Mouse (Mus musculus) monocyte, adult 2 months (primary cell): ENCODE results near the gene Nxph3.
"Not testable (repeated sequence)": the region's sequence is repeated elsewhere in the genome, so short reads cannot be mapped to it uniquely, and the experiment has no call there.

Experiments
- DNase-seq, 2 experiments: peaks; one replicate each; pipeline ENCODE4 v3.0.0; 2022; ENCODE audit warnings: low spot score in 2 of 2, low read depth in 1 of 2

Gene Nxph3

DNA sequence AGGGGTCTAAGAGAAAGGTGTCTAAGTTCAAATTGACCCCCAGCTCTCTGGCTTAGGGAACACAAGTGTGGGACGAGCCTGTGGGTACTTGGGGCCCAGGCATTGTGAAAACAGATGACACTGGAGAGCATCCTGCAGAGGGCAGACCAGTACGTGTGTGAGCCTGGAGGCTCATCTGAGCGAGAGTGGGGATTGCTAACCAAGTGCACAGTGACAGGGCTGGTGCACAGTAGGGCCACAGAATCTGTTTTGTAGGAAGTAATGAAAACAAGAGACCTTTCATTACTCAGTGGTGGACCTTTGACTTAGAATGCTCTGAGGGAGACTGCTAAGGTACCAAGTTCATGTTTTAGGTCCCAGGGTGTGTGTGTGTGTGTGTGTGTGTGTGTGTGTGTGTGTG is 5.6 kb upstream of the Nxph3 start:
- DNase-seq, result no peak

DNA sequence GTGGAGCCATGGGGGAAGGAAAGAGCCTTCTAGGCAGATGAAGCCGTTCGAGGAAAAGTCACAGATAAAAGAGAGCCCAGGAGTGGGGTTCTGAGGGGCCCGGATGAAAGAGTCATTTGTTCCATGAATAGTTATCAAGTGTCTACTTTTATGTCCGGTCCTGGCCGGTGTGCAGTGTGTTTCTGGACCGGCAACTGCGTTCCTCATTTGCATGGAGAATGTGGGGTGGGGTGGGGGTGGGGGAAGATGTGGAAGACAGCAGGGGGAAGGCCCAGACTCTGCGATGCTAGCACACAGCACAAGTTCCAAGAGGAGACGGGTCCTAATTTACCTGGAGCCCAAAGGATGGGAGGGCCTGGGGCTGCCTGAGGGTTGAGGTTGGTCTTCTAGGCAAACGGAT is 4.9 kb upstream of the Nxph3 start:
- DNase-seq, result no peak

DNA sequence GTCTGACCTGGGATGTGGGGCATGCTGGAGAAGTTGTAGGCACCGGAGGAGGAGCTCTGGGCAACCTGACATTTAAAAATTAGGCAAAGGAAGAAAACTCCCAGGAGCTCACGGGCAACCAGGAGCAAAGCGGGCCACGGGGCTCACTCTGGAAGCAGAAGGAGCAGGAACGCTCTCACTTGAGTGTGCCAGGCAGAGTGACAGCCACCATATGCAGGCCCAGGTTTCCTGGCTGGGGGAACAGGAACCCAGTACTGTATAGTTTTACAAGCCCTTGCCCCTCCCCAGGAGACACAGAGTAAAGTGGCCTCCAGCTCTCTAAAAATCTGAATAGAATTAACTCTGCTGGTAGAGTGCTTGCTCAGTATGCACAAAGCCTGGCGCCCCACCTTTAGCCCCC is 2.8 kb upstream of the Nxph3 start:
- no peak for DNase-seq

DNA sequence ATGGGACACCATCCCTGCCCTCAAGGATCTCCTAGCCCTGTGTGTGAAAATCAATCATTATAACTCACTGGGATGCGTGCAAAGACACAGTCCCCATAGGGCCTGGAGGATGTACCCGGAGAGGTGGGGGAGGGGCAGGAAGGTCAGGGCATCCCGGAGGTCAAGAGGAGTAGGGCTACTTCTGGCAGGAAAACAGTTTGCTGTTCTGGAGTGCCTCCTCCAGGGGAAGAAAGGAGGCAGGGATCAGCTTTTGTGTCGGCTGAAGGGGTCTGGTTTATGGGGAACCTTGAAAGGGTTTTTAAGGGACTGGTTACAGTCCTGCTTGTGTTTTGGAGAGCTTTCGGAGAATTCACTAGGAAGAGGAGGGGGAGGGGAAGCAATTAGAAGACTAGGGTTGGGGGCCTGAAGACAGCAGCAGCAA is 2.1 kb upstream of the Nxph3 start:
- no peak for DNase-seq

DNA sequence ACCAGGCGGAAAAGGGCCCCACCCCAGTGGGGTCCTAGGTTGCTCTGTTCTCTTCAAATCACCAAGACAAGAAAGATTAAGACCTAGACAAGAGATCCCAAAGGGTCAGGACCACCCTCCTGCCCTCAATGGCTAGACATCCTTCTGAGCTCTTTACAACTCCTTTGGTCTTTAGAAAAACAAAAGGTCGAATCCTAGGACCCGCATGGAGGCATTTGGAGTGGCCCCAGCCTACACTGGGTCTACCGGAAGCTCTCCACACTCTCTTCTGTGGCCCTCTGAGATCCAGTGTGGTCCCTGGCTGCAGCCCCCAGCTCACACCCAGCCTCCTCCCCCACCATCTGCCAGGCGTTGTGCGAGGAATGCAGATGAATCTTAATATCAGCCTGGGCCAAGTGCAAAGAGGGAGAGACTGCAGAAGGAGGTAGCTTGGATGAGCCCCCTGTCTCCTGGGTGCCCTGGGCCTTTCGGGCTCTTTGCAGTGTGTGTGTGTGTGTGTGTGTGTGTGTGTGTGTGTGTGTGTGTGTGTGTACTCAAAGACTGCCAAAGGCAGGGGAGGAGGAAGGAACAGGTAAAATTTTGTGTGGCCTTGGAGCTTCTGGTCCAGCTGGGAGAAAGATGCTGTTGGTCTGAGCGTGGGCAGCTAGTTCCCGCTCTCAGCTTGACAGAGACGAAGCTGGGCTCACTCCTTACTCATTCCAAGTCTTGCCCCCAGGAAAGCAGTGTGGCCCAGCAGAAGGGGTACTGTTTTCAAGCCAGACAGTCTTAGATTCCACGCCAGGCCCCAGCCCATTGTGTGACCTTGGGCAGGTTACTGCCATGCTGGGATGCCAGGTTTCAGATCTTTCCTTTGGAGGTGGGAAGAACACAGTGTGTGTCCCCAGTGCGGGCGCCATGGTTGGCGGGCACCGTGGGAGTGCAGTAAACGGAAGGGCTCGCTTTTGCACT is 1.3 kb upstream of the Nxph3 start:
- DNase-seq, result no peak

DNA sequence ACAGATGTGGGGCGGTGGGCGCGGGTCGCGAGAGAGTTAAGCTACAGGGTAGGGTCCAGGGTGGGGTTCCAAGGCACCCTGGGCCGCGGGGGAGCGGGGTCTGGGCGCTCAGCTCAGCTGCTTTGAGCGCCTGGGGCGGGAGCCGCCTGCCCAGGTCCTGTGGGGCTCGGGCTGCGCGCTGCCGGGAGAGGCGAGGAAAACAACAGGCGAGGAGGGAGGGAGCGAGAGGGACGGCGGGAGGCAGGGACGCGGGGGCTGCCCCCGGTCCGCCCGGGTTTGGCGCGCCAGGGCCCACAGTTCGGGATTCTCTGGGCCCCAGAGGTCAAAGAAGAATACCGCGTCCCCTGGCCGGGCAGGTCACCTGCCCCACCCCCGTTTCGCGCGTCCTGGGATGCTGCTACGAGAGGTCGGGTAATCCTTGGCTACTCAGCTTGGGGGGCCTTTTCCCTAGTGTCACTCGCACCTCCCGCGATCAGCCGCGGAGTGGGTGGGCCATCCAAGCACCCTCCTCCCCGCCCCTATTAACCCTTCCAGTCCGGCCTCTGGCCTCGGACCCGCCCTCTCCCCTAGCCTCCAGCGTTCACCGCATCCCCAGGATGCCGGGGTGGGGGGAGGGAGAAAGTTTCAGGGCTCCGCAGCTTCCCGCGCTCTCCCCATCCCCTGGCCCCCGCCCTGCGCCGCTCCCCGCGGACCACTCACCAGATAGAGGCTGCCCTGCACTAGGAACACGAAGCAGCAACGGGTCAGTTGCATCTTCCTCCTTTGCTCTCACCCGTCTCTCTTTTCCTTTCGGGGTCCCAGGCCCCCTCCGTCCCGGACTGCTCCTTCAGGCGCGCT is 691 bp downstream of the Nxph3 start:
- DNase-seq, result no peak

DNA sequence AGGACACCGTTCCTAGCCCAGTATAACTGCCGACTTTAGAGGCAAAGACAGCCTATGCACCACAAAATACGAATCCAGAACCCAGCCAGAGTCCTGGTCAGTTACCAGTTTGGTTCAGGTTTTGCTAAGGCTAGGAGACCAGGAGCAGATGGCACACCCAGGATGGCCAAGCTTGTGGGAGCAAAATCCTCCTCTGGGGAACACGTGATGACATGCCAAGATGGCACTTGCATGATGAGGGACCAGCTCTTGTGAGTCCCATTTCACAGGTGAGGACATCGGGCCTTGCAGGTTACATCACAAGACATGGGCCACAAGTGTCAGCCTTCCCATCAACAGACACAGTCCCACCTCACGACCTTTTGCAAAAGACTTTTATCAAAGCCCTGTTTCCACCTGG is 2.0 kb downstream of the Nxph3 start:
- DNase-seq, result no peak

DNA sequence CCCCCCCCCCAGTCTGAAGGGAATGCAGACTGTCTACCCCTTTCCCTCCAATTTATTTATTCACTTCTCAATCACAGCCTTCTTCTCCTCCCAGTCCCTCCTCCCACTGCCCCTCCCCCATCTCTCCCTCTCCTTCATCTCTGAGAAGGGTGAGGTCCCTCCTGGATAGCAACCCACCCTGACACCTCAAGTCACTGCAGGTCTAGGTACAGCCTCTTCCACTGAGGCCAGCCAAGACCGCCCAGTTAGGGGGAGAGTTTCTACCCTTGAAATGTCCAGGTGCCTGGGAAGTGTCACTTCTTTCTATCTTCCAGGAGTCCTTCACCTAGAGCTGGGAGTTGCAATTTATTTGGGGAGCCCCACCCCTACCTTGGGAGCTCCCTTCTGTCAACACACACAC is 2.5 kb downstream of the Nxph3 start:
- no peak for DNase-seq

DNA sequence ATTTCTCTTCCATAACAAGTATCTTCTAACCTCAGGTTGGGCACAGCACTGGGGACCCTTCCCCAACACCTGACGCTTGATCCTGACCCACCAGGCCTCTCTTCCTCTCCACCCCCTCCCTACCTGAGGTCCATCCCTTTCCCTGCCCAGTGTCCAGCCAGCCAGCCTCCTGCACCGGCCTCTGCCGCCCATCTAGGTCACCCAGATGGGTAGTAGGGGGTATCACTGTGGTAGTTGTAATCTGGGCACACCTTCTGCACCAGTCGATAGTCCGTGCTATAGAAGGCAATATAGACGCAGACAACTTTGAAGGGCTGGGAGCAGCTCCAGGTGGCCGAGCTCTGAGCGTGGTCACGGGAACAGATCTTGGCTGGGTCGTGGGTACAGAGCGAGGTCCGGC is 3.7 kb downstream of the Nxph3 start:
- no peak for DNase-seq

DNA sequence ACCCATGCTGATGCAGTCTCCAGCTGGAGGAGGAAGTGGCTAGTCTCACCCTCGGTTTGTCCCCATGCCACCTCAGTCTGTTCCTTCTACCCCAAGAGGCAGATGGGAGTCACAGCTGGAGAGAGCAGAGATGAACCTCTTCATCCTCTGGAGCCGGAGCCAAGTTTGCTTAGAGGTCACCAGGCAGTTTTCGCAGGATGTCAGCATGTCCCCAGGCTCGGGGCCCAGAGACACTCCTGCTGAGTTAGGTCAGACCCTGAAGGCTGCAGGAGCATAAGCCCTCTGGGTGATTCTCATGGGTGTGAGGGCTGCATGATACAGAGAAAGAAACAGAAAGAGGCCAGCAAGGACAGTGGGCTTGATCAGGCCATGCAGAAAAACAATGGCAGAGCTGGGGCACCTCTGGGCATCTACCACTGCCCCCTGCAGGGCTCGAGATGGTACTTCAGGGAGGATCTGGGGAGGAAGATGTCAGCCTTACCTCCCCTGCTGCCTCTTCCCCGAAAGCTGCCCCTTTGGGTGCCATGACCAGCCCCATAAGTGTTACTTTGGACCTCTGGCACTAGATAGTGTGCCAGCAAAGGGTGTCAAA is 5.1 kb downstream of the Nxph3 start:
- DNase-seq, result no peak

DNA sequence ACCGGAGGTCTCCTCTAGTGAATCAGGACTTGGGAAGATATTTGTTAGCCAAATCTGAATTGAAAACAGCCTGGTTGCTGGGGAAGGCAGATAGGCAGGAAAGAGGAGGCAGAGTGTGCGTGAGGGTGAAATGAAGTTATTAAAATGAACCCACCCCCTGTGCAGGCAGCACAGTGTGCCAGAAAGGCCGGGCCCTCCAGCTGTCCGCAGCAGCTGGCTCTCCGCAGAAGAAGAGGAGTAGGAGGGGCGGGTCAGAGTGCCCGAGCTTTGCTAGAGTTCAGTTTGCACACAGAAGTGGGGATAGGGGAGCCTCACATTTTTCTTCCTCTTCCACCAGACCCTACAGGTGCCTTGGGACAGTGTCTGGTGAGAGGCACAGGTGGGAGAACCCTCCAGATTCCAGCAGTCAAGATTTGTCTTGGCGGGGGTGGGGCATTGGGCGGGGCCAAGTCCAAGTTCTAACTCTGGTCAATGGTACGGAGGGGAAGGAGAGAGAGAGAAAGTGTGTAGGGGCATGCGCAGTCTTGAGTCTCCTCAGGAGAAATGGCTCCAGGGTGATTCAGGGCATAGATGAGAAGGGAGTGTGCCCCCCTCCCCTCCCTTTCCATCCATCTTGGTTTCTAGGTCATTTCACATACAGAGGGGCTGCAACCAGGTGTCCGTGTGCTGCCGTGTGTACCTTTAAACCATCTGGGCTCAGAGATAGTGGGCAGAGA is 6.0 kb downstream of the Nxph3 start:
- no peak for DNase-seq

DNA sequence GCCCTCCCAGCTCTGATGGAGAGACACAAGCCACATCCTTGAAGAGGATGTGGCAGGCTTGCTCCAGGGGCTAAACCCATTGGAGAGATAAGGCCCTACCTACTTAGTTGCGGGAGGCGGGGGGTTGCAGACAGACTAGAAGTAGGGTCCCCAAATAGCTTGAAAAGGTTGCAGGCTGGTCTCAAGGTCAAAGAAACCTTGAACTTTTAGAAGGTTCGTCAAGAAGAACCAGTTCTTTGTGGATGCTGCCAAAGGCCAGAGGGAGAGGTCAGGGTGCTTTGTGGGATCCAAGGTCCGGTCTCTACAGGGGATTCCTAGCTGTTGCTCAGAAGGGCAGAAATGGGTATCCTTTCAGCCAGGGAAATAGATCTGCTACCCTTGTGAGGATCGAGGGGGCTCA is 6.6 kb downstream of the Nxph3 start:
- no peak for DNase-seq

DNA sequence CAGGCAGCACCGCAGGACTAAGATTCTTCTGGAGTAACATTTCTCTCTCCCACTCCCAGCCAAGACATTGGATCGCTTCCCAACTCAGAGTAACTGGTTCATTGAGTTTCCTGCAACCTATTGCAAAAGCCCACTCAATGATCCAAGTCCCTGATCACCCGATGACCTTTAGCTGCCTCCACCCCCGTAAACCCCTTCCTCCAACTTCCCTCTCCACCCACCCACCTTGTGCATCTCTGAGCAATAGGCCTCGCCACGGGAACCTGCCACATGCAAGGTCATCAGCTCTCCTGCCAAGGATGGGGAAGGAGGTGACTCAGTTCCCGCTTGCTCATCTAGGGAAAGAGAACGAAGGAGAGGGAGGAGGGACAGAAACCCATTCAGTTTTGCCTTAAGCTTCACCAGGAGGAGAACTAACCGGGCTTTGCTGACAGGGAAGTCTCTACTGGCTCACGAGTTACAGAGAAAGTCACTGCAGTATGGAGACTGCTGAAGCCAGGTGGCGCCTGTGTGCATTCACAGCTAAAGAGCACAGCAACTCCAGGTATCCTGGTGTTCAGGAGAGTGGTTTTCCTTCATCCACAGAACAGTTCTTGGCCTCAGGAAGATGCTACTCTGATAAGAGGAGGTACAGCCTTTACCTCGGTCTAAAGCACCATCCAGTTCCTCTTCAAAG is 7.2 kb downstream of the Nxph3 start:
- DNase-seq, result no peak

DNA sequence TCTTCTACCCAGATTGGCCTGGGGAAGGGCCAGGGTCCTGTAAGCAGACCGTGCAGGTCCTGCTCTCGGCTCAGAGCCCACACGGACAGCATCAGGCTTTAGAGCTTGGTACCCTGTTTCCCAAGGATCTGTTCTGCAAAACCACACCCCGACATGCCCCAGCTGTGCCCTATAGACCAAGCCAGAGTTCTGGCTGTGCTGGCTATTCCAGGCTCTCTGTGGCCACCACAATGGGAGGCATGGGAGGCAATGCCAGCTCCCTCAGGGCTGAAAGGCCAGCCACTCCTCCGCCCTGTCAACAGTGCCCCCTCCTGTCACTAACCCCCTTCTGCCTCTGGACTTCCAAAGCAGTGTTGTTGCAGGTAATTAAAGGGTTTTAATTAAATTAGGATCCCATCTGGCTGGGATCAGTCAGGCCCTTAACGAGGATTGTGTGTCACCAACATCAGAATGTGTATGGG is 10.1 kb downstream of the Nxph3 start:
- DNase-seq, result no peak

DNA sequence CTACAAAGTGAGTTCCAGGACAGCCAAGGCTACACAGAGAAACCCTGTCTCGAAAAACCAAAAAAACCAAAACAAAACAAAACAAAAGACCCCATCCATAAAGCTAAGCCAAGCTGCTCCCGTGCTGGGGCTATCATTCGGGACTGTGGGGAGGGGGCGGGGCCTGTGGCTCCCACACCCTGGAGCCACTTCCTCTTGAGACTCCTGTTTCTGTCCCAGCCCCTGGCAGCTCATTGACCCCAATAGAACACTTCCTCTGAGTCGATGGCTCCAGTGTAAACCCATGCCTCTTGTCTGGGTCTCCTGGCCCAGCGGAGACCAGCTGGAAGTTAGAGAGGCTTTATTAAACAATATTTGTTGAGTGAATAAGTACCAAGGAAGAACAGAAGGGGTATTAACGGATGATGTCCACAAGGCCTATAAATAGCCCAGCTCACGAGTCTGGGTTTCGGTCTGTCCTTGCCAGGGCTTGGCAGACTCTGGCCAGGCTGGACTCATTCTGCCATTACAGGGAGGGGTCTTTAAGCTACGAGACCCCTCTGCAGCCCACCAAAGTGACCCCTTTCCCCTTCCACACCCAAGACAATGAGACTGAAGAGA is 10.7 kb downstream of the Nxph3 start:
- DNase-seq, result no peak

DNA sequence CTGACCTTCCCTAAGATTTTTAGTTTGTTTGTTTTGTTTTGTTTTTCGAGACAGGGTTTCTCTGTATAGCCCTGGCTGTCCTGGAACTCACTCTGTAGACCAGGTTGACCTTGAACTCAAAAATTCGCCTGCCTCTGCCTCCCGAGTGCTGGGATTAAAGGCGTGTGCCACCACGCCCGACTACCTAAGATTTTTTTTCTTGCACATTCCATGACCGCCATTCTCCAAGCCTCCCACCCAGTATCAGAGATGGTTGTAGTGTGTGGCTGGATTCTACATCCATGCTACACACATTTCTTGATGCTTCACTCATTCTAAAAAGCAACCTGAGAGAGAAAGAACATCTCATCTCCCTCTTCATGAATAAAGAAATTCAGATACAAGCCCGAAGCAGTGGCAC is 12.5 kb downstream of the Nxph3 start:
- not testable (repeated sequence) for DNase-seq

DNA sequence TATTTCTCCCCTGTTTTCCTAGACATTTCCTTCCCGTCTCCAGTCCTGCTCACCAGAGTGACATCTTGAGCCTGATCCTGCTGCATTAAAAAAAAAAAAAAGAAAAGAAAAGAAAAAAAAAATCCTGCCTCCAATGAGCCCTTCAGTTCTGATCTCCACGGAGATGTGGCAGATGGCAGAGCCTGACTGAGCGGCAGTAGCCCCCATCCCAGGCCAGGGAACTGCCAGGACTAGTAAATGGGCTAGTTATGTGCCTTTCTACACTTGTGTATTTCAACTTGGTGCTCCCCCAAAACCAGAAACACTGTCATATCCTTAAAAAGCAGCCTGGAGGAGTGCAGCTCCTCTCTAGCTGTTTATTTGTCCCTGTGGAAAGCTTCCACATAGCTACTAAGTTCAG is 13.5 kb downstream of the Nxph3 start:
- DNase-seq, result no peak

DNA sequence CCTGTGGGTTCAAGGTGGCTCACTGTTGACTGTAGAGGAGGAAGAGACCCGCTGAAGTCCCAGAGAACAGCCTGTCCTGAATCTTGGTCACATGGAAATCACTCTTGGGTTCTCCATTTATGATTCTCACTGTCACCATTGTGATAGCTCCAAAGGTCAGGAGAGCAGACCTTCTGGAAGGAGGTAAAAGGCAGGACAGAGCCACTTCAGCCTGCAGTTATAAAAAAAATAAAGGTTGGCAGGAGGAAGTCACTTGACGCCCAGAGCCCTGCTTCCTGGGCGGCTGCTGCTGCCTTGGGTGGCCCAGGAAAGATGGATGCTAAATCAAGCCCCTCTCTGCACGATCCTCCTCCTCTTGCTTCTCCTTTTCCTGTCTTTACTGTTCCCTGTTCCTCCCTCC is 14.0 kb downstream of the Nxph3 start:
- no peak for DNase-seq

DNA sequence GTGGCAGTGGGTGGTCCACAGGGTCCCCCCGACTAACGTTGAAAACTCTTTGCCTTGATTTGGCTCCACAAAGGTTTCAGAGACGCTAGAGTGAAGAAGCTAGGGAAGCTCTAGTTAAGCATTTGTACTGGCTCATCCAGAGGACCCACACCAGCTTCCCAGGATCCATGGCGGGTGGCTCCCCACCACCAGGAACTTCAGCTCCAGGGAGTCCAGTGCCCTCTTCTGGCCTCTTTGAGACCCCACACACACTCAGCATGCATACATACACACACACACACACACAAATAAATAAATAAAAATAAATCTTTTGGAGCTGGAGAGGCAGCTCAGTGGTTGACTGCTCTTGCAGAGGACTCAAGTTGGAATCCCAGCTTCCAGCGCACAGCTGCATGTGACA is 16.4 kb downstream of the Nxph3 start:
- no peak for DNase-seq

DNA sequence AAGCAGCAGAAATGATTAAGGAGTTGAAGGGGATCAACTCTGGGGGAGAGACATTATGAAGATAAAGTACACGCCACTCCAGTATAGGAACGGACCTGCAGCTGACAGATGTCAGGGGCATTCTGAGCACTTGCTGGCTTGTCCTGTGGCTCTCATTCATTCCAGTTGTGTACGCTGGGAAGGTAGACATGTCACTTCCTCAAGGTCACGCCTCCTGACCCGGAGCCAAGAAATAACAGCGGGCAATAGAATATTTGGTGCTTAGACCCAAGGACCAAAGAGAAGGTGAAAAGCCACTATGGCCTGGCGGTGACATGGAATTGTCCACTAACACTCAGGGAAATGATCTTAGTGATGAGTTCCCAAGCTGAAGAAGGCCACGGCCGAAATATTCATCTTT is 18.5 kb downstream of the Nxph3 start:
- DNase-seq, result no peak
